Mouse (Mus musculus) regulatory T cell (primary cell): ENCODE measurements around the gene Pak7.

Experiments used
- in situ Hi-C: fragments of 300-600 bp; cut with MboI, MseI; formaldehyde crosslinking; loops from one replicate; pipeline ENCODE4 v1.15.1; 2025; ENCODE audit warnings: high pct_unique_total_duplicates

Gene Pak7

GRCm38 (mm10) chr2:136050793-136051615, 336.8 kb downstream of the Pak7 start:
- in situ Hi-C loops = no loop called here

- in situ Hi-C loops = no loop called here
These were observed 339.3 kb downstream of the Pak7 start for GRCm38 (mm10) chr2:136048464-136048863.
